Mouse (Mus musculus) Patski (cell line): ENCODE data around the gene Mecom. TPM values are rescaled to one million over a fixed set of nuclear protein-coding genes. Genes with fewer than 3 reads are reported as not detected.
A peak's percentile ranks its signal among the peaks of the same experiment; 100 is the strongest.
"Not testable (repeated sequence)": the region's sequence is repeated elsewhere in the genome, so short reads cannot be mapped to it uniquely, and the experiment has no call there.

Source experiments
- ATAC-seq: fragments of 100-300 bp; one replicate; pipeline ENCODE4 v1.8.0; 2021
- CTCF ChIA-PET: fragments of 350-600 bp; sonication (Branson Sonifier 250); formaldehyde crosslinking; loops from one replicate; lab custom pipeline; 2022; ENCODE audit warnings: inconsistent platforms; lab: Charles Lee
- POLR2A ChIA-PET: fragments of 350-600 bp; sonication (Branson Sonifier 250); formaldehyde crosslinking; loops from one replicate; lab custom pipeline; 2022; ENCODE audit warnings: antibody characterized with exemption, inconsistent platforms; lab: Charles Lee
- DNase-seq: peaks from one replicate; pipeline ENCODE4 v3.0.0-alpha.2; 2011; ENCODE audit warnings: low read depth, low spot score
- H3K27me3 ChIP-seq: fragments of 371-371 bp; one replicate; pipeline ENCODE4 v1.5.1; 2021
- CTCF ChIP-seq: fragments of 100-300 bp; IDR thresholded peaks from one replicate; pipeline ENCODE4 v1.5.1; 2021
- in situ Hi-C: fragments of 300-500 bp; cut with MboI; formaldehyde crosslinking; loops from 3 replicates; pipeline ENCODE4 v1.11.1; 2018; ENCODE audit warnings: low pct_unique_long_range_greater_than_20kb, mixed read lengths
- polyA plus RNA-seq: library from polyadenylated mRNA; unstranded; gene quantifications from one replicate; pipeline ENCODE4 v1.2.3, GENCODE M21; 2021

The Mecom gene
- polyA plus RNA-seq, 1 experiment from 2014 or later: 18.4 TPM

- ChIA-PET CTCF (no interaction called here), POLR2A (no interaction called here)
- H3K27me3 ChIP-seq: peaks cover 8% of the 10 kb centered on the region
- TF ChIP-seq CTCF: no peak
- DNase-seq: no peak
- in situ Hi-C loops: no loop called here
- no peak for ATAC-seq
These were observed 300.6 kb downstream of the Mecom start for GRCm38 (mm10) chr3:30247256-30247655.

- in situ Hi-C loops: no loop called here
- POLR2A ChIA-PET: interaction anchor here (1.6 kb wide), 1 partner anchor 10 kb away, joined by 4 read pairs; no protein-coding TSS in a partner anchor
- DNase-seq (no peak), ATAC-seq (no peak)
- H3K27me3 ChIP-seq: peaks cover 11% of the 10 kb centered on the region
- TF ChIP-seq CTCF: peak; percentile 7
- CTCF ChIA-PET: interaction anchor here (0.9 kb wide), 1 partner anchor 10 kb away, joined by 3 read pairs; no protein-coding TSS in a partner anchor
These were observed 301.3 kb downstream of the Mecom start for GRCm38 (mm10) chr3:30246431-30247041.

- no peak for TF ChIP-seq CTCF
- in situ Hi-C loops: no loop called here
- DNase-seq (no peak), ATAC-seq (no peak)
- ChIA-PET CTCF (interaction anchor here (0.9 to 1.0 kb wide), 2 partner anchors 10 to 15 kb away, joined by 3 read pairs; no protein-coding TSS in a partner anchor), POLR2A (interaction anchor here (1.6 kb wide), 1 partner anchor 11 kb away, joined by 4 read pairs; no protein-coding TSS in a partner anchor)
- peaks cover 11% of the 10 kb centered on the region for H3K27me3 ChIP-seq
These were observed 301.9 kb downstream of the Mecom start for GRCm38 (mm10) chr3:30245950-30246349.

GRCm38 (mm10) chr3:30244401-30244871, 303.4 kb downstream of the Mecom start:
- ChIA-PET CTCF (interaction anchor here (0.8 to 1.9 kb wide), 6 partner anchors 8 to 47 kb away, joined by 3 to 5 read pairs (median 4); no protein-coding TSS in a partner anchor), POLR2A (interaction anchor here (1.2 kb wide), 1 partner anchor 17 kb away, joined by 3 read pairs; no protein-coding TSS in a partner anchor)
- peaks cover 6% of the 10 kb centered on the region for H3K27me3 ChIP-seq
- ATAC-seq (no peak), DNase-seq (no peak)
- in situ Hi-C loops: no loop called here
- TF ChIP-seq CTCF: no peak

- no peak for DNase-seq
- CTCF ChIA-PET: interaction anchor here (0.8 to 1.9 kb wide), 4 partner anchors 12 to 48 kb away, joined by 3 to 4 read pairs (median 4); no protein-coding TSS in a partner anchor
- POLR2A ChIA-PET: interaction anchor here (1.2 kb wide), 1 partner anchor 17 kb away, joined by 3 read pairs; no protein-coding TSS in a partner anchor
- in situ Hi-C loops: no loop called here
- no peak for TF ChIP-seq CTCF
- H3K27me3 ChIP-seq: peaks cover 6% of the 10 kb centered on the region
- no peak for ATAC-seq
These were observed 304.0 kb downstream of the Mecom start for GRCm38 (mm10) chr3:30243776-30244275.

- in situ Hi-C loops: no loop called here
- ChIA-PET POLR2A (no interaction called here), CTCF (no interaction called here)
- peaks cover 6% of the 10 kb centered on the region for H3K27me3 ChIP-seq
- no peak for TF ChIP-seq CTCF
- DNase-seq: no peak
- ATAC-seq: no peak
These were observed 308.4 kb downstream of the Mecom start for GRCm38 (mm10) chr3:30239416-30239815.

GRCm38 (mm10) chr3:30237493-30237892, 310.3 kb downstream of the Mecom start:
- H3K27me3 ChIP-seq: peaks cover 12% of the 10 kb centered on the region
- in situ Hi-C loops: no loop called here
- ChIA-PET POLR2A (no interaction called here), CTCF (interaction anchor here (1.0 to 1.4 kb wide), 2 partner anchors 11 to 19 kb away, joined by 3 read pairs; no protein-coding TSS in a partner anchor)
- no peak for ATAC-seq
- no peak for TF ChIP-seq CTCF
- DNase-seq: no peak

GRCm38 (mm10) chr3:30234018-30234417, 313.8 kb downstream of the Mecom start:
- CTCF ChIA-PET: interaction anchor here (0.8 to 1.0 kb wide), 2 partner anchors 24 to 31 kb away, joined by 3 read pairs; no protein-coding TSS in a partner anchor
- in situ Hi-C loops: no loop called here
- ATAC-seq (no peak), DNase-seq (no peak)
- TF ChIP-seq CTCF: no peak
- POLR2A ChIA-PET: no interaction called here
- H3K27me3 ChIP-seq: peaks cover 6% of the 10 kb centered on the region

GRCm38 (mm10) chr3:30227964-30228670, 319.7 kb downstream of the Mecom start:
- no peak for TF ChIP-seq CTCF
- in situ Hi-C loops: no loop called here
- ChIA-PET POLR2A (interaction anchor here (1.0 kb wide), 1 partner anchor 14 kb away, joined by 3 read pairs; no protein-coding TSS in a partner anchor), CTCF (no interaction called here)
- ATAC-seq: no peak
- DNase-seq: no peak
- peaks cover 11% of the 10 kb centered on the region for H3K27me3 ChIP-seq

GRCm38 (mm10) chr3:30226928-30227370, 320.9 kb downstream of the Mecom start:
- in situ Hi-C loops: no loop called here
- ATAC-seq (no peak), DNase-seq (no peak)
- CTCF ChIA-PET: no interaction called here
- POLR2A ChIA-PET: interaction anchor here (0.7 to 1.0 kb wide), 2 partner anchors 15 to 17 kb away, joined by 3 read pairs; no protein-coding TSS in a partner anchor
- TF ChIP-seq CTCF: no peak
- peaks cover 11% of the 10 kb centered on the region for H3K27me3 ChIP-seq

GRCm38 (mm10) chr3:30225200-30225599, 322.6 kb downstream of the Mecom start:
- POLR2A ChIA-PET: interaction anchor here (0.7 to 1.4 kb wide), 2 partner anchors 116 to 1025 kb away, joined by 3 to 4 read pairs; no protein-coding TSS in a partner anchor
- DNase-seq, ATAC-seq, in situ Hi-C loops: not testable (repeated sequence)
- CTCF ChIA-PET: interaction anchor here (1.2 kb wide), 1 partner anchor 8 kb away, joined by 3 read pairs; no protein-coding TSS in a partner anchor
- H3K27me3 ChIP-seq: peaks cover 23% of the 10 kb centered on the region
